ENCODE assay signal across 21 mouse cellular contexts in the genomic region with DNA sequence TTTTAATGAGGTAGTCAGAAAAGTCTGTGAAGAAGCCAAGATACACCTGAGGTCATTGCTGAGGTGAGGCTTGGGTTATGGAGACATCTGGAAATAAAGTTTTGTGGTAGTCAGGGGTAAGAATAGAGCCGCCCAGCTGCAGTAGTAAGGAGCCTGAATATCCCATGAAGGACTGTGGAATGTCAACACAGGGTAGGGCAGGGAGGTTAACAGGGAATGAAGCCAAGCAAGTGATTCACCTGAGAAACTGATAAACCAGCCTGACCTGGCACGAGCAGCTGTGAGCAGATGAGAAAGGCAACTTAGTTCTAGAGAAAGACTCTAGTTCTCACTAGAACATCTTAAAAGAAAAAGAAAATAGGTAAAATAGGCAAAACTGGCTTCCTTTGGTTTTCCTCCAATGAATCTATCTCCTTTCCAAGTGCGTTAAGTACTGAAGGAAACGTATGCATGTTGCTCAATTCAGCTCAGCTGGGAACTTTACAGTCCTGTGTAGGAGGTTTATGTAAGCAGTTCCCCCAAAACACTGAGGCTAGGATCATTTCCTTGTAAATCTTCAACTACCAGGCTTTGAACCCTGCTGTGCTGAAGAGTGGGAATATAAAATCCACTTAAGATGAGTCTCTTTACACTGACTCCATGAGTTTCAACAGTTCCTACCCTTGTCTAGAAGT. TPM values are rescaled to one million over a fixed set of nuclear protein-coding genes. Genes with fewer than 3 reads are reported as not detected.
DNase-seq lines count a peak whose midpoint lies in the region; ATAC-seq and TF ChIP-seq lines count a peak whose summit lies in the region.
"Had no signal": no experiment of that assay in that cellular context is flagged by ENCODE, and none has a peak within 500 bp of the region (broad histone marks: within the 10 kb centered on the region; RNA-seq: fewer than 3 reads in every experiment).

No protein-coding gene starts in this region.

- peaks cover 32% of the 10 kb centered on the region; the same call in 1 of the 2 replicates for H3K79me2 ChIP-seq in liver, adult 2 months (ENCODE audit: control insufficient read depth, insufficient read depth, low read length)

- TF ChIP-seq CTCF in liver, adult 2 months (IDR thresholded peaks at IDR 0.05; ENCODE audit: low read depth, low read length) = no peak
- TF ChIP-seq CTCF in stomach, postnatal 0 days (IDR thresholded peaks at IDR 0.05; ENCODE audit: low read depth) = no peak

- H3K27me3 ChIP-seq in liver, adult 2 months (ENCODE audit: control insufficient read depth, insufficient read depth, low read length) = no peaks in the 10 kb centered on the region
- H3K27me3 ChIP-seq in liver, embryonic 11.5 days (replicated peaks; ENCODE audit: control insufficient read depth, insufficient read depth, low read length) = no peaks in the 10 kb centered on the region
- H3K27me3 ChIP-seq in stomach, postnatal 0 days (ENCODE audit: control insufficient read depth, insufficient read depth, low read length) = no peaks in the 10 kb centered on the region
- no peaks in the 10 kb centered on the region for H3K27me3 ChIP-seq in limb, embryonic 10.5 days (ENCODE audit: low read depth, poor library complexity, severe bottlenecking)
- H3K27me3 ChIP-seq: embryonic facial prominence, embryonic 15.5 days; forebrain, embryonic 15.5 days; heart, embryonic 15.5 days; hindbrain, embryonic 13.5 days had no signal

- peaks cover 12% of the 10 kb centered on the region; the same call in 1 of the 2 replicates for H3K4me1 ChIP-seq in liver, adult 2 months (ENCODE audit: control insufficient read depth, insufficient read depth, low read length)
- no peaks in the 10 kb centered on the region for H3K4me1 ChIP-seq in liver, embryonic 11.5 days (replicated peaks; ENCODE audit: control insufficient read depth, insufficient read depth, low read length)
- no peaks in the 10 kb centered on the region; the same call in 1 of the 2 replicates for H3K4me1 ChIP-seq in stomach, postnatal 0 days (replicated peaks; ENCODE audit: control insufficient read depth, insufficient read depth)
- peaks cover 7% of the 10 kb centered on the region for H3K4me1 ChIP-seq in limb, embryonic 10.5 days
- H3K4me1 ChIP-seq: heart, embryonic 15.5 days; hindbrain, embryonic 13.5 days had no signal

- H3K4me3 ChIP-seq in liver, adult 2 months (ENCODE audit: insufficient read depth, low read depth, low read length) = no peak overlapping the region
- no peak overlapping the region for H3K4me3 ChIP-seq in liver, embryonic 11.5 days (ENCODE audit: low read depth, low read length)
- no peak overlapping the region for H3K4me3 ChIP-seq in stomach, postnatal 0 days (ENCODE audit: low read depth, low read length)
- no peak overlapping the region for H3K4me3 ChIP-seq in limb, embryonic 10.5 days
- H3K4me3 ChIP-seq: embryonic facial prominence, embryonic 15.5 days; erythroblast, embryonic 14.5 days; forebrain, embryonic 15.5 days; heart, adult 2 months; heart, embryonic 15.5 days; hindbrain, embryonic 13.5 days had no signal

- H3K4me2 ChIP-seq in liver, embryonic 11.5 days = no peak overlapping the region
- H3K4me2 ChIP-seq in stomach, postnatal 0 days (replicated peaks; ENCODE audit: low read depth) = no peak overlapping the region
- H3K4me2 ChIP-seq: embryonic facial prominence, embryonic 15.5 days; forebrain, embryonic 15.5 days; heart, embryonic 11.5 days; heart, embryonic 15.5 days; hindbrain, embryonic 13.5 days had no signal

- DNase-seq in liver, adult 2 months (ENCODE audit: extremely low read depth, low read depth, low spot score) = peak; percentile 89
- DNase-seq in liver, embryonic 11.5 days (ENCODE audit: low spot score) = no peak
- DNase-seq in lung, postnatal 36 days = peak; percentile 26
- DNase-seq in lung, postnatal 14 days = no peak
- DNase-seq in stomach, postnatal 0 days (ENCODE audit: low spot score) = peak; percentile 41
- no peak for DNase-seq in limb, embryonic 10.5 days (ENCODE audit: low spot score)
- DNase-seq: adrenal gland, adult 8-10 months; adrenal gland, postnatal 36 days; cerebellum, adult 11 months; cerebellum, adult 8-10 months; cerebellum, postnatal 14 days; embryo, embryonic 11 days; gastrocnemius, postnatal 14 days; heart, adult 2 months; heart, postnatal 14 days had no signal

- no peak overlapping the region for H3K27ac ChIP-seq in liver, adult 2 months (replicated peaks; ENCODE audit: insufficient read depth, low read depth, low read length)
- H3K27ac ChIP-seq in liver, embryonic 11.5 days (ENCODE audit: low read depth, low read length) = no peak overlapping the region
- peak overlapping the region; percentile 30; the same call in 1 of the 2 replicates for H3K27ac ChIP-seq in stomach, postnatal 0 days (replicated peaks)
- H3K27ac ChIP-seq in limb, embryonic 10.5 days = no peak overlapping the region
- H3K27ac ChIP-seq: embryonic facial prominence, embryonic 15.5 days; forebrain, embryonic 15.5 days; heart, adult 2 months; heart, embryonic 15.5 days; hindbrain, embryonic 13.5 days had no signal

- TF ChIP-seq EP300 in stomach, postnatal 0 days (optimal IDR thresholded peaks at IDR 0.05) = no peak

- no peak for TF ChIP-seq POLR2A in liver, adult 2 months (IDR thresholded peaks at IDR 0.05; ENCODE audit: extremely low read depth, insufficient read depth, low read length)

- no peak for ATAC-seq in liver, embryonic 11.5 days (replicated peaks; ENCODE audit: low FRiP score)
- ATAC-seq in stomach, postnatal 0 days (ENCODE audit: low FRiP score, low TSS enrichment) = peak; percentile 80
- ATAC-seq: forebrain, embryonic 15.5 days had no signal

- 18% methylated on average over 4 of the region's 4 CpGs for WGBS in liver, adult 2 months
- WGBS in liver, embryonic 11.5 days = 63% methylated on average over 4 of the region's 4 CpGs
- WGBS in stomach, postnatal 0 days = 43% methylated on average over 4 of the region's 4 CpGs
- 74% methylated on average over 4 of the region's 4 CpGs for WGBS in limb, embryonic 10.5 days

- peaks cover 7% of the 10 kb centered on the region for H3K36me3 ChIP-seq in liver, adult 2 months (ENCODE audit: control insufficient read depth, insufficient read depth, low read length)
- no peaks in the 10 kb centered on the region for H3K36me3 ChIP-seq in liver, embryonic 11.5 days (ENCODE audit: control insufficient read depth, insufficient read depth, low read length)
- H3K36me3 ChIP-seq in stomach, postnatal 0 days (ENCODE audit: control insufficient read depth, insufficient read depth, low read length) = no peaks in the 10 kb centered on the region
- H3K36me3 ChIP-seq in limb, embryonic 10.5 days = no peaks in the 10 kb centered on the region
- H3K36me3 ChIP-seq: embryonic facial prominence, embryonic 15.5 days; forebrain, embryonic 15.5 days; heart, embryonic 15.5 days; hindbrain, embryonic 13.5 days had no signal

- no peaks in the 10 kb centered on the region for H3K9me3 ChIP-seq in liver, embryonic 11.5 days (ENCODE audit: control insufficient read depth, low read length)
- no peaks in the 10 kb centered on the region for H3K9me3 ChIP-seq in stomach, postnatal 0 days (ENCODE audit: control insufficient read depth, low read length)
- H3K9me3 ChIP-seq in limb, embryonic 10.5 days (replicated peaks) = no peaks in the 10 kb centered on the region
- H3K9me3 ChIP-seq: embryonic facial prominence, embryonic 15.5 days; forebrain, embryonic 15.5 days; heart, embryonic 15.5 days; hindbrain, embryonic 13.5 days had no signal

- H3K9ac ChIP-seq in liver, adult 2 months (ENCODE audit: low read depth, low read length) = no peak overlapping the region
- H3K9ac ChIP-seq in liver, embryonic 11.5 days (ENCODE audit: low read depth, low read length) = no peak overlapping the region
- no peak overlapping the region for H3K9ac ChIP-seq in stomach, postnatal 0 days (ENCODE audit: low read length)
- H3K9ac ChIP-seq: embryonic facial prominence, embryonic 15.5 days; forebrain, embryonic 15.5 days; heart, embryonic 15.5 days; hindbrain, embryonic 13.5 days had no signal

RNA-seq across cellular contexts. Expression of a gene that starts 9.5 kb away (rescaled TPM):
- 135 and 160 TPM in 2 replicates for total RNA-seq in liver, adult 2 months (2014; rRNA removed)
- 47.7 and 64.6 TPM in 2 replicates for polyA plus RNA-seq in liver, adult 2 months (2012; rRNA removed)
- 4.5 and 5.1 TPM in 2 replicates for polyA plus RNA-seq in liver, embryonic 11.5 days (2014; fragmentation: Nextera tagmentation; extraction: Ambion mirVana)
- 4.4 TPM in 2 replicates for polyA plus RNA-seq in stomach, postnatal 0 days (2015; fragmentation: Nextera tagmentation; extraction: Ambion mirVana)
- 4.0 and 5.5 TPM in 2 replicates for polyA plus RNA-seq in limb, embryonic 10.5 days (2016; fragmentation: Nextera tagmentation; extraction: Ambion mirVana)

Comparison
In these comparisons a context has a peak if more than half of its experiments do, and no peak if none do; other contexts are left out.
1. DNase-seq: peak in liver, adult 2 months (single experiment), lung, postnatal 36 days (single experiment) and stomach, postnatal 0 days (single experiment); none in liver, embryonic 11.5 days (single experiment), lung, postnatal 14 days (single experiment) and limb, embryonic 10.5 days (single experiment).